Mouse (Mus musculus) stomach, postnatal 0 days (tissue): ENCODE measurements at regions not wholly inside any gene's neighbourhood (a gene's known extent, or its start where the extent isn't known, plus 50 kb on each side); places are given as distances from the start of the nearest gene placed in this dataset.
A peak's percentile ranks its signal among the peaks of the same experiment; 100 is the strongest.

Experiments
- ATAC-seq: fragments of 200-750 bp; cut with Nextera tagmentation; 2 replicates; pipeline ENCODE4 v1.8.0; 2017; ENCODE audit not compliant: low FRiP score, low TSS enrichment
- DNase-seq: peaks from one replicate; pipeline ENCODE4 v3.0.0-alpha.2; 2016; ENCODE audit warnings: low spot score
- H3K27ac ChIP-seq: fragments of 300-500 bp; sonication (generic); replicated peaks from 2 replicates; pipeline ENCODE4 v1.5.1; 2014; ENCODE audit warnings: mild to moderate bottlenecking, control low read depth
- H3K27me3 ChIP-seq: fragments of 300-500 bp; sonication (generic); 2 replicates; pipeline ENCODE4 v1.6.1; 2014; ENCODE audit warnings: low read length; ENCODE audit not compliant: control insufficient read depth, insufficient read depth
- H3K36me3 ChIP-seq: fragments of 300-500 bp; sonication (generic); 2 replicates; pipeline ENCODE4 v1.6.1; 2014; ENCODE audit warnings: low read length, mixed read lengths; ENCODE audit not compliant: control insufficient read depth, insufficient read depth
- H3K4me1 ChIP-seq: fragments of 300-500 bp; sonication (generic); replicated peaks from 2 replicates; pipeline ENCODE4 v1.6.1; 2014; ENCODE audit warnings: antibody characterized with exemption; ENCODE audit not compliant: control insufficient read depth, insufficient read depth
- H3K4me2 ChIP-seq: fragments of 300-500 bp; sonication (generic); replicated peaks from 2 replicates; pipeline ENCODE4 v1.6.1; 2014; ENCODE audit warnings: low read depth, mild to moderate bottlenecking, control low read depth, moderate library complexity
- H3K4me3 ChIP-seq: fragments of 300-500 bp; sonication (generic); 2 replicates; pipeline ENCODE4 v1.5.1; 2014; ENCODE audit warnings: low read depth, low read length, control low read depth
- H3K9ac ChIP-seq: fragments of 300-500 bp; sonication (generic); 2 replicates; pipeline ENCODE4 v1.6.1; 2014; ENCODE audit warnings: mild to moderate bottlenecking, low read length, control low read depth, mixed read lengths
- H3K9me3 ChIP-seq: fragments of 300-500 bp; sonication (generic); 2 replicates; pipeline ENCODE4 v1.6.1; 2016; ENCODE audit warnings: low read length; ENCODE audit not compliant: control insufficient read depth
- CTCF ChIP-seq: IDR thresholded peaks from 2 replicates; pipeline ENCODE4 v1.5.1; 2016; ENCODE audit warnings: antibody characterized with exemption, low read depth, mild to moderate bottlenecking, moderate library complexity
- EP300 ChIP-seq: optimal IDR thresholded peaks from 2 replicates; pipeline ENCODE3; 2016; ENCODE audit warnings: antibody characterized with exemption
- WGBS: fragments of 180-500 bp; shearing (Covaris S2); extraction: QIAGEN DNeasy Blood & Tissue Kit; methylation state at CpG from one replicate; pipeline ENCODE4 v1.1.7; 2014; 5-methylcytosine and 5-hydroxymethylcytosine counted together

GRCm38 (mm10) chr15:36691002-36691652, 316.4 kb downstream of the Zfp706 start:
- Histone ChIP-seq H3K36me3 (no peaks in the 10 kb centered on the region), H3K9ac (no peak overlapping the region), H3K4me1 (no peaks in the 10 kb centered on the region), H3K9me3 (no peaks in the 10 kb centered on the region), H3K27me3 (no peaks in the 10 kb centered on the region), H3K4me3 (no peak overlapping the region), H3K4me2 (no peak overlapping the region), H3K27ac (no peak overlapping the region)
- DNase-seq (no peak), ATAC-seq (no peak)
- 46% methylated on average over 15 of the region's 15 CpGs for WGBS
- no peak for TF ChIP-seq EP300
- TF ChIP-seq CTCF = no peak

DNA sequence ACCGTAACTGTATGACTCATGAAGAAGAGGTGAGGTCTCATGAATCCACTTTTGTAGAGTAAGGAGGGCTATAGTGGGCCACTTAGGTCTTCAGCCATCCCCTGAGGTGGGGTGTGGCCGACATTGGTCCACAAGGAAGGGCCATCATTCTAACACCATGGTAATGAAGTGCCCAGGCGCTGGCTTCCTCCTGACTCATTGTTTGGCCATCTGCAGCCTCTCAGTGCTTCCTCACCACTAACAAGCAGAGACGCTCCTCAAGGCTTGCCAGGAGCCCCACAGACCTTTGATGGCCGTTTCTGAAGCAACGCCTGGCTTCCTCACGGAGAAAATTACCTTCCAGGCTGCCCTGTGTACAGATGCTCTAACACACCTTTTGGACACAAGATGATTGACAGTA, 317.7 kb downstream of the Zfp706 start:
- DNase-seq (no peak), ATAC-seq (no peak)
- H3K36me3 ChIP-seq = no peaks in the 10 kb centered on the region
- H3K9ac ChIP-seq = no peak overlapping the region
- H3K9me3 ChIP-seq = no peaks in the 10 kb centered on the region
- H3K4me1 ChIP-seq = no peaks in the 10 kb centered on the region
- WGBS = 77% methylated on average over 7 of the region's 7 CpGs
- H3K27ac ChIP-seq = 0 out of 2 replicates have a peak overlapping the region, but pooled peaks have one; percentile 8
- no peak overlapping the region for H3K4me2 ChIP-seq
- no peaks in the 10 kb centered on the region for H3K27me3 ChIP-seq
- no peak overlapping the region for H3K4me3 ChIP-seq
- TF ChIP-seq EP300 (no peak), CTCF (no peak)

- DNase-seq = no peak
- Histone ChIP-seq H3K4me2 (no peak overlapping the region), H3K27me3 (no peaks in the 10 kb centered on the region), H3K36me3 (no peaks in the 10 kb centered on the region), H3K4me3 (no peak overlapping the region), H3K4me1 (no peaks in the 10 kb centered on the region), H3K9me3 (no peaks in the 10 kb centered on the region), H3K27ac (no peak overlapping the region), H3K9ac (no peak overlapping the region)
- 48% methylated on average over 3 of the region's 3 CpGs for WGBS
- ATAC-seq = no peak
- TF ChIP-seq CTCF = no peak
- no peak for TF ChIP-seq EP300
These were observed 318.3 kb downstream of the Zfp706 start for GRCm38 (mm10) chr15:36689301-36689700.

DNA sequence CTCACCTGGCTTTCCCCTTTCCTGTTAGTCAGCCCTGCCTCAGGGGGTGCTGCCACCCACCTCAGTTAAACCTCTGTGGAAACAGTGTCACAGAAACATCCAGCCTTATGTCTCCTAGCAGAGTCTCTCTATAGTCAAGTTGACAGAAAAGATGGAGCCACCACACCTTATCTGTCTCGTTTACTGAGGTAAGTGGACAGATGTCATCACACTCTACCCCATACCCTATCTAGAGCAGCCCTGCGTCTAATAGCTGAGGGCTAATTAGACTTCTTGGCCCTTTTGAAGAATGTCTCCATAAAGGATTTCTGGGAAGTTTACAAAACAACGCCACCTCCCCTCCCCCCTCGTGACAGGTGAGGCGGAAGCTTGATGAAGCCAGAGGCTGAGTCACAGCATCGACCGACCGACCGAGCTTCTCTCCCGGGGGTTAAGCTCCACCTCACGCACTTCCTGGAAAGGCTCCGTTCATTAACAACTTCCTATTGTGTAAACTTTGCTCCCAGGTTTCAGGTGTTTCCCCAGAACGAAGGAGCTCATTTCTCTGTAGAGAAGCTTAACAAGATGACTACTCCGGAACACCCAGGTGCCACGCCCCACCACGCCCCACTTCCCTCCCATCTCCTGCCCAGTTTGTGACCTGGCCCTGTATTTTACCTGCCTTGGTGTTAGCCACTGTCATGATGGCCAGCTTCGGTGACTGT, 319.4 kb downstream of the Zfp706 start:
- WGBS = 6% methylated on average over 17 of the region's 17 CpGs
- Histone ChIP-seq H3K4me2 (peak overlapping the region; percentile 31; the same call in 1 of the 2 replicates), H3K27ac (peak overlapping the region; percentile 81), H3K36me3 (no peaks in the 10 kb centered on the region), H3K4me1 (no peaks in the 10 kb centered on the region), H3K27me3 (no peaks in the 10 kb centered on the region), H3K4me3 (0 out of 2 replicates have a peak overlapping the region, but pooled peaks have one; percentile 1), H3K9me3 (no peaks in the 10 kb centered on the region), H3K9ac (no peak overlapping the region)
- ATAC-seq (peak; percentile 95), DNase-seq (peak; percentile 85)
- TF ChIP-seq CTCF (no peak), EP300 (peak; percentile 55)

- Histone ChIP-seq H3K9me3 (no peaks in the 10 kb centered on the region), H3K4me1 (no peaks in the 10 kb centered on the region), H3K4me2 (no peak overlapping the region), H3K4me3 (no peak overlapping the region), H3K27me3 (no peaks in the 10 kb centered on the region), H3K27ac (no peak overlapping the region), H3K9ac (no peak overlapping the region), H3K36me3 (no peaks in the 10 kb centered on the region)
- TF ChIP-seq EP300 (no peak), CTCF (no peak)
- WGBS = 77% methylated on average over 7 of the region's 7 CpGs
- ATAC-seq = no peak
- no peak for DNase-seq
These were observed 322.9 kb downstream of the Zfp706 start for GRCm38 (mm10) chr15:36684684-36685083.

GRCm38 (mm10) chr15:36682832-36683231, 324.7 kb downstream of the Zfp706 start:
- H3K4me3 ChIP-seq = no peak overlapping the region
- H3K4me2 ChIP-seq = no peak overlapping the region
- H3K27me3 ChIP-seq = no peaks in the 10 kb centered on the region
- no peaks in the 10 kb centered on the region for H3K4me1 ChIP-seq
- H3K27ac ChIP-seq = no peak overlapping the region
- WGBS = 46% methylated on average over 6 of the region's 6 CpGs
- ATAC-seq (no peak), DNase-seq (no peak)
- TF ChIP-seq CTCF (no peak), EP300 (no peak)
- H3K9me3 ChIP-seq = no peaks in the 10 kb centered on the region
- H3K9ac ChIP-seq = no peak overlapping the region
- no peaks in the 10 kb centered on the region for H3K36me3 ChIP-seq
